Mouse (Mus musculus): ENCODE measurements around the gene Arl3.

The Arl3 gene

DNA sequence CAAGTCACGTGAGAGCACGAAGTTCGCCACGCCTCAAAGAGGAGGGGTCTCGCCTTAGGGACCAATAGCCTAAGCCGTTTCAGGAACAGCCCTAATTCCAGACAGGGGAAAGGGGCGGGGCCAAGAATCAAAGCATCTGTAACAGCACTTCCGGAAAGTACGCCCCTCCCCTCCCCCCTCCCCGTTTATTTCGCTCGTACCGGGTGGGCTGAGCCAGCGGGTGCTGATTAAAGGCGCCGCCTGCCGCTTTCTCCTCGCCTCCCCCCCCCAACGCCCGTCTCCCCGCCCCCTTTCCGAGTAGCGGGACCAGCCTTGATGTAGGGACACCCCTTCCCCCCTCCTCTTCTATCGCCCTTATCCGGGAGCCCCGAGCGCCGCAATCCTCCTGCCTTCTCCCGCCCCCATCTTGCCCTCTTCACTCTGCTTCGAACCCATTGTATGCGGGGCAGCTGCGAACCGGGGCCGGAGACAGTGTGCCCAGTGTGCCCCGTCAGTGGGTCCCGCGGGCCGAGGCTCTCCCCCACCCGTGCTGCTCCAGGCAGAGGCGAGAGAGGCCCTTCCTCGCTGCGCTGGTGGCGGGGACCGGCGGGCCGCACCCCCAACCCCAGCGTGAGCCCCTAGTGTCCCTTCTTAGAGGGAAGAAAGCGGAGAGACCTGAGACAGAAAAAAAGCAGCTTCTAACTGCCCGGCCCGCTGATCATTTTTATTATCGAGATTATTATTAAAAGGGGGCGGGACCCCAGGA is 73.0 kb downstream of the Arl3 start:
- peak; percentile 99 for DNase-seq

- DNase-seq, result no peak
Measured at GRCm38 (mm10) chr19:46499539-46499835, 73.5 kb downstream of the Arl3 start.

DNA sequence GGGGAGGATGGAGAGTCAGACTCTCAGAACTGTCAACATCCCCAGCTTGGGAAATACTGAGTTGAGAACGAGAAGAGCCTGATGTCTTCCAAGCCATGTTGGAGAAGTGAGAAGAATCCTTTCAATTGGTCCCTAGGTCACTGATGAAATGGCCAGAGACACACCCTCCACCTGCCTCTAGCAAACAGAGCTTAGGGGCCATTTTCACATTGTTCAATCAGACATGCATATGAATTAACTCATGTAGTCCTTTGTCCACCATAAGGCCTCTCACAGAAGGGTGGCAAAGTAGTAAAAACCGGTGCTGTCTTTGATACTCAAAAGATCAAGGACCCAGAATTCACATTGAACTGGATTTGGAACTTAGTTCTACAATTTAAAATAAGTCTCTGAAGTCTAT is 75.8 kb downstream of the Arl3 start:
- DNase-seq, result no peak

DNA sequence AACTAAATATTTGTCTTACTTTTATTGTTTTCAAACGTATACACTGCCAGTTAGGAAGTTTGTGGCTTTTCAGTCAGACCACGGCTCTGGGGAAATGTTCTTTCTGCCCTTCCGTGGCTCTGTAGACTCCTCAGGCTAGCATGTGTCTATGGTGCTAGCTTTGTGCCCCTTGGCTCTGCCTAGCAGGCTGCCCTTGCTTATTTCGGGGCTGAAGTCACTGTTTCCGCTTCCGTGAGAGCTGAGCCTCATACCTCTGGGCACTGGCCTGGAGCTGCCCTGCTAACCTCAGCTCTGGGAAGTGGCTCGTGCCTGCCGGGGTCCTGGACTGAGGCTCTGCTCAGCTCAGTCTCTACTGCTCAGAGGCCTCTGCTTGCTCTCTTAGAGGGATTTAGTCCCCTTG is 77.9 kb downstream of the Arl3 start:
- DNase-seq, result no peak

- no peak for DNase-seq
Measured at GRCm38 (mm10) chr19:46490634-46491033, 82.4 kb downstream of the Arl3 start.

- DNase-seq, result no peak
Measured at GRCm38 (mm10) chr19:46489448-46489847, 83.5 kb downstream of the Arl3 start.

GRCm38 (mm10) chr19:46486709-46487108 is 86.3 kb downstream of the Arl3 start:
- DNase-seq, result no peak

- DNase-seq, result no peak
Measured at GRCm38 (mm10) chr19:46485847-46486246, 87.2 kb downstream of the Arl3 start.

DNA sequence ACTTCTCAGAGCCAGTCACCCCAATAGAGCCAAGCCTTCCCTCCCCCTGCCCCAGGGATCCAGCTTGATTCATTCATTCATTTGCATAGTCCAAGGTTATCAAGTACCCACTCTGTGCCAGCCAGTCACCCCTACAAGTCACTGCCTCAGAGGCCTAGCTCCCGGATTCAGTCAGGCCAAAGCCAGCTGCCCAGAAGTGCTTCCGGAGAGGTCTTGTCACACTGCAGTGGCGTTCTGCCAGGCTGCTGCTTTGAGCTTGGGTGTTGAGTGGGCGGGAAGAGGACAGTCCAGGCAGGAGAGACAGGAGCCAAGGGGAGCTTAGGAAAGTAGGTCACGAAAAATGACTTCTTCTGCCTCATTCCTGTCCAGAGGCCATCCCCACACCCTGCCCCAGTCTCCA is 88.5 kb downstream of the Arl3 start:
- DNase-seq, result peak; percentile 93

DNA sequence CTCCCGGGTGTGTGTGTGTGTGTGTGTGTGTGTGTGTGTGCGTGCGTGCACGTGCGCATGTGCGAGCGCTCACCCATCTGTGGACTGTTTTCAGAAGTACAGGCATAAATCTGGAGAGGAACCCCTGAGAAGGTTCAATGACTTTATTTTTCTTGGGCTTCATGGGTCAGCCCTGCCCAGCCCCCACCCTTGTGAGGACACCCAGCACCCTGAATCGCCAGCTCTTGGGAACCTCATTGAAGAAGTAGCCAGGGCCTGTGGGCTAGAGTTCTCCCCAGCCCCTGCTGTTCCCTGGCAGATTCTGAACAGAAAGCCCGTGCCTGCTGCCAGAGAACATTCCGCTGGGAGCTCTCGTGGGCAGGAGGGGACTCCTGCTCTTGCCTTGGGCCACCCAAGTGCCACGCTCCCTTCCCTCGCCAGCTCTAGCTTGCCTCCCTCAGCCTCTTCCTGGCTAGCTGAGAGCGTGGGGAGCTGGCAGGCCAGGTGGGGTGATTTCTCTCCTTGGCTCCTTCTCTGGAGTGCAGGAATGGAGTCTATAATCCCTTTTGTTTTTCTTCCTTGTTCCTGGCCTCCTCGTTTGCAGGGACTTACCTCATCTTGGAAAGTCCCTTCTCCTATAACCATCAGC is 89.2 kb downstream of the Arl3 start:
- peak; percentile 67 for DNase-seq

GRCm38 (mm10) chr19:46482896-46483516 is 90.0 kb downstream of the Arl3 start:
- no peak for DNase-seq

DNA sequence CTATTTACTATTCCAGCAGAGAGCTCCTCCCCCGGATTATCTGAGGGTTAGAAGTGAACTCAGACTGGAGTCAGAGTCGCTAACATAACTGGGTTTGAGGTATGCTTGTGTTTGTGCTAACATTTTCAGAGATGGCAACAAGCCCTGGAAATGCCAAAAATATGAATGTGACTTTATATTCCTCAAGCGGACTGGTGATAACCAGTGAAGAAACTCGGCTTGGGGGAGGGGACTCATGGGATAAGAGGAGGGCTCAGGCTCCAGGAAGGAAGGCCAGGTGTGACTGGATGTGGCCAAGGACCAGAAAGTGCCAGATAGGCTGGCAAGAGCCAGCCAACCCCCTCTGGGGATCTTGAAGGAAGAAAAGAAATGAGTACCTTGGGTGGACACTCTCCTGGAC is 91.2 kb downstream of the Arl3 start:
- no peak for DNase-seq

- DNase-seq, result no peak
Measured at GRCm38 (mm10) chr19:46481352-46481751, 91.6 kb downstream of the Arl3 start.

All from kidney, adult 11 months (tissue).